Mouse (Mus musculus): ENCODE data around the gene Fstl4. TPM values are rescaled to one million over a fixed set of nuclear protein-coding genes. Genes with fewer than 3 reads are reported as not detected.

The Fstl4 gene
- polyA plus RNA-seq, 1 experiment from 2014 or later: 7.3 TPM

- 63% methylated on average over 2 of the region's 2 CpGs for WGBS
- no peaks in the 10 kb centered on the region for H3K36me3 ChIP-seq
- DNase-seq (ENCODE audit: low spot score): no peak
- no peak overlapping the region for H3K27ac ChIP-seq
- H3K27me3 ChIP-seq (ENCODE audit: insufficient read depth, poor library complexity, severe bottlenecking): no peaks in the 10 kb centered on the region
- no peaks in the 10 kb centered on the region for H3K9me3 ChIP-seq
- H3K4me3 ChIP-seq: no peak overlapping the region
- H3K4me1 ChIP-seq: peaks cover 9% of the 10 kb centered on the region
Measured at GRCm38 (mm10) chr11:52809542-52809941, 45.1 kb downstream of the Fstl4 start.

GRCm38 (mm10) chr11:52816004-52816403 is 51.6 kb downstream of the Fstl4 start:
- no peak overlapping the region for H3K27ac ChIP-seq
- no peaks in the 10 kb centered on the region for H3K36me3 ChIP-seq
- peaks cover 11% of the 10 kb centered on the region for H3K4me1 ChIP-seq
- H3K9me3 ChIP-seq: no peaks in the 10 kb centered on the region
- no peak overlapping the region for H3K4me3 ChIP-seq
- WGBS: 82% methylated on average over 4 of the region's 4 CpGs
- no peaks in the 10 kb centered on the region for H3K27me3 ChIP-seq (ENCODE audit: insufficient read depth, poor library complexity, severe bottlenecking)
- DNase-seq (ENCODE audit: low spot score): no peak

- Histone ChIP-seq H3K4me1 (peaks cover 7% of the 10 kb centered on the region), H3K36me3 (no peaks in the 10 kb centered on the region), H3K27ac (no peak overlapping the region), H3K27me3 (ENCODE audit: insufficient read depth, poor library complexity, severe bottlenecking) (no peaks in the 10 kb centered on the region), H3K9me3 (0 out of 2 replicates have a peak, but pooled peaks cover 2% of the 10 kb centered on the region), H3K4me3 (no peak overlapping the region)
- 8% methylated on average over 2 of the region's 2 CpGs for WGBS
- DNase-seq (ENCODE audit: low spot score): peak; percentile 74
Measured at GRCm38 (mm10) chr11:52820336-52820905, 56.0 kb downstream of the Fstl4 start.

- H3K4me1 ChIP-seq: no peaks in the 10 kb centered on the region
- no peaks in the 10 kb centered on the region for H3K27me3 ChIP-seq (ENCODE audit: insufficient read depth, poor library complexity, severe bottlenecking)
Measured at GRCm38 (mm10) chr11:52826591-52826990, 62.2 kb downstream of the Fstl4 start.

GRCm38 (mm10) chr11:52831631-52832310 is 67.3 kb downstream of the Fstl4 start:
- Histone ChIP-seq H3K36me3 (no peaks in the 10 kb centered on the region), H3K27ac (no peak overlapping the region), H3K9me3 (no peaks in the 10 kb centered on the region), H3K4me3 (no peak overlapping the region), H3K27me3 (ENCODE audit: insufficient read depth, poor library complexity, severe bottlenecking) (no peaks in the 10 kb centered on the region), H3K4me1 (no peaks in the 10 kb centered on the region)
- 85% methylated on average over 12 of the region's 12 CpGs for WGBS
- DNase-seq (ENCODE audit: low spot score): no peak

More at GRCm38 (mm10) chr11:52826591-52826990, 62.2 kb downstream of the Fstl4 start:
- H3K9me3 ChIP-seq: 0 out of 2 replicates have a peak, but pooled peaks cover 2% of the 10 kb centered on the region
- H3K36me3 ChIP-seq: no peaks in the 10 kb centered on the region
- H3K4me3 ChIP-seq: no peak overlapping the region
- WGBS: 85% methylated on average over 2 of the region's 2 CpGs
- DNase-seq (ENCODE audit: low spot score): peak; percentile 58
- no peak overlapping the region for H3K27ac ChIP-seq

GRCm38 (mm10) chr11:52832311-52832675 is 67.9 kb downstream of the Fstl4 start:
- Histone ChIP-seq H3K27me3 (ENCODE audit: insufficient read depth, poor library complexity, severe bottlenecking) (no peaks in the 10 kb centered on the region), H3K36me3 (no peaks in the 10 kb centered on the region), H3K4me1 (no peaks in the 10 kb centered on the region), H3K4me3 (no peak overlapping the region), H3K27ac (no peak overlapping the region), H3K9me3 (no peaks in the 10 kb centered on the region)
- WGBS: 84% methylated on average over 1 of the region's 1 CpGs
- DNase-seq (ENCODE audit: low spot score): no peak

GRCm38 (mm10) chr11:52848691-52849090 is 84.3 kb downstream of the Fstl4 start:
- WGBS: 75% methylated on average over 2 of the region's 2 CpGs
- Histone ChIP-seq H3K27me3 (ENCODE audit: insufficient read depth, poor library complexity, severe bottlenecking) (no peaks in the 10 kb centered on the region), H3K4me1 (peaks cover 6% of the 10 kb centered on the region; the same call in 1 of the 2 replicates), H3K36me3 (no peaks in the 10 kb centered on the region), H3K9me3 (no peaks in the 10 kb centered on the region), H3K4me3 (no peak overlapping the region), H3K27ac (no peak overlapping the region)
- no peak for DNase-seq (ENCODE audit: low spot score)

- no peaks in the 10 kb centered on the region for H3K27me3 ChIP-seq (ENCODE audit: insufficient read depth, poor library complexity, severe bottlenecking)
- H3K4me3 ChIP-seq: no peak overlapping the region
- 78% methylated on average over 3 of the region's 3 CpGs for WGBS
- no peaks in the 10 kb centered on the region for H3K9me3 ChIP-seq
- H3K27ac ChIP-seq: no peak overlapping the region
- H3K4me1 ChIP-seq: no peaks in the 10 kb centered on the region
- H3K36me3 ChIP-seq: no peaks in the 10 kb centered on the region
- DNase-seq (ENCODE audit: low spot score): no peak
Measured at GRCm38 (mm10) chr11:52850071-52850470, 85.6 kb downstream of the Fstl4 start.

GRCm38 (mm10) chr11:52872846-52873512 is 108.5 kb downstream of the Fstl4 start:
- Histone ChIP-seq H3K4me1 (peaks cover 18% of the 10 kb centered on the region), H3K36me3 (peaks cover 5% of the 10 kb centered on the region; the same call in 1 of the 2 replicates), H3K27me3 (ENCODE audit: insufficient read depth, poor library complexity, severe bottlenecking) (no peaks in the 10 kb centered on the region), H3K27ac (no peak overlapping the region), H3K4me3 (no peak overlapping the region), H3K9me3 (peaks cover 8% of the 10 kb centered on the region; the same call in 1 of the 2 replicates)
- no peak for DNase-seq (ENCODE audit: low spot score)
- WGBS: 90% methylated on average over 15 of the region's 15 CpGs

GRCm38 (mm10) chr11:52875916-52876765 is 111.7 kb downstream of the Fstl4 start:
- Histone ChIP-seq H3K27me3 (ENCODE audit: insufficient read depth, poor library complexity, severe bottlenecking) (no peaks in the 10 kb centered on the region), H3K9me3 (peaks cover 5% of the 10 kb centered on the region; the same call in 1 of the 2 replicates), H3K4me3 (no peak overlapping the region), H3K4me1 (peaks cover 27% of the 10 kb centered on the region), H3K36me3 (no peaks in the 10 kb centered on the region; the same call in 1 of the 2 replicates), H3K27ac (peak overlapping the region; percentile 56)
- DNase-seq (ENCODE audit: low spot score): no peak
- WGBS: 90% methylated on average over 19 of the region's 19 CpGs

GRCm38 (mm10) chr11:52877662-52878061 is 113.2 kb downstream of the Fstl4 start:
- DNase-seq (ENCODE audit: low spot score): peak; percentile 81
- Histone ChIP-seq H3K27me3 (ENCODE audit: insufficient read depth, poor library complexity, severe bottlenecking) (no peaks in the 10 kb centered on the region), H3K4me3 (no peak overlapping the region), H3K9me3 (peaks cover 5% of the 10 kb centered on the region; the same call in 1 of the 2 replicates), H3K4me1 (peaks cover 27% of the 10 kb centered on the region), H3K27ac (peak overlapping the region; percentile 82; the same call in 1 of the 2 replicates), H3K36me3 (no peaks in the 10 kb centered on the region; the same call in 1 of the 2 replicates)
- WGBS: 18% methylated on average over 2 of the region's 2 CpGs

- H3K9me3 ChIP-seq: no peaks in the 10 kb centered on the region
- DNase-seq (ENCODE audit: low spot score): no peak
- H3K27me3 ChIP-seq (ENCODE audit: insufficient read depth, poor library complexity, severe bottlenecking): no peaks in the 10 kb centered on the region
- no peaks in the 10 kb centered on the region for H3K36me3 ChIP-seq
- H3K27ac ChIP-seq: no peak overlapping the region
- 87% methylated on average over 2 of the region's 2 CpGs for WGBS
- H3K4me3 ChIP-seq: no peak overlapping the region
- H3K4me1 ChIP-seq: peaks cover 30% of the 10 kb centered on the region
Measured at GRCm38 (mm10) chr11:52879958-52880357, 115.5 kb downstream of the Fstl4 start.
